Comparison of ENCODE assay signal across 22 mouse cellular contexts in the genomic region with DNA sequence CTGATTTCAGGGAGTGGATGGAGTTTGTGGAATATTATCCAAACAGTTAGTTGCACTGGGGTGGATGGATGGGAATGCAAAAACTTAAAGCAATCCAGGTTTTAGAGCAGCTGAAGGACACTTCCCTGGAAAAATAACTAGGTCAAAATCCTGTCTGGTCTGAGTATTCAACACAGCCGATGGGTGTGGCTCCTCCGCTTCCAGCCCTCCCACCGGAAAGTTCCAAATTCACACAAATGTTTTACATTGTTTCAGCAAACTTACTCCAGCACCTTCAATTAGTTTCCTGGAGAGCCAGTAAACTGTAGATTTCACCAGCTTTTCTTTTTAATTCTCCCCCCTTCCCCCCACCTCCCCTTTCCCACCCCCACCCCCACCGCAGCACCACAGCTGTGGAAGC. TPM values are rescaled to one million over a fixed set of nuclear protein-coding genes. Genes with fewer than 3 reads are reported as not detected.
DNase-seq lines count a peak whose midpoint lies in the region; ATAC-seq lines count a peak whose summit lies in the region.
"Had no signal": no experiment of that assay in that cellular context is flagged by ENCODE, and none has a peak within 500 bp of the region (broad histone marks: within the 10 kb centered on the region; RNA-seq: fewer than 3 reads in every experiment).

No protein-coding gene starts in this region.

- no peaks in the 10 kb centered on the region for H3K9me3 ChIP-seq in limb, embryonic 12.5 days
- no peaks in the 10 kb centered on the region for H3K9me3 ChIP-seq in limb, embryonic 10.5 days (replicated peaks)
- H3K9me3 ChIP-seq: forebrain, embryonic 10.5 days; liver, embryonic 13.5 days; lung, embryonic 15.5 days; midbrain, embryonic 15.5 days had no signal

- DNase-seq in heart, adult 9 months (ENCODE audit: low spot score in 2 of 2): peak; percentile 19 to 28
- no peak for DNase-seq in heart, postnatal 25 days (ENCODE audit: low spot score)
- DNase-seq in limb, embryonic 10.5 days (ENCODE audit: low spot score): no peak
- peak; percentile 60 for DNase-seq in ZHBTc4 (ENCODE audit: low read depth, low spot score)
- peak; percentile 25 for DNase-seq in heart, postnatal 4 days
- no peak for DNase-seq in layer of hippocampus, adult 8-10 months (ENCODE audit: low spot score in 2 of 2)
- DNase-seq: adrenal gland, postnatal 14 days; cerebellum, adult 11 months; cerebellum, postnatal 10 days; forebrain, postnatal 0 days; gastrocnemius, postnatal 10 days; left cerebral cortex, postnatal 4 days; liver, embryonic 13.5 days; thymus, adult 18-20 months; thymus, postnatal 4 days had no signal

- H3K27ac ChIP-seq in limb, embryonic 12.5 days: 0 out of 2 replicates have a peak overlapping the region, but pooled peaks have one; percentile 32
- no peak overlapping the region for H3K27ac ChIP-seq in limb, embryonic 10.5 days
- H3K27ac ChIP-seq: forebrain, embryonic 10.5 days; liver, embryonic 13.5 days; lung, embryonic 15.5 days; midbrain, embryonic 15.5 days had no signal

- ATAC-seq in limb, embryonic 12.5 days (ENCODE audit: insufficient number of reproducible peaks, insufficient read depth, low FRiP score, low TSS enrichment, low read depth): no peak
- ATAC-seq: forebrain, postnatal 0 days; midbrain, embryonic 15.5 days; Patski had no signal

- no peak overlapping the region for H3K4me2 ChIP-seq in limb, embryonic 12.5 days
- H3K4me2 ChIP-seq: liver, embryonic 13.5 days; lung, embryonic 15.5 days; midbrain, embryonic 15.5 days had no signal

- H3K36me3 ChIP-seq in limb, embryonic 12.5 days: no peaks in the 10 kb centered on the region
- H3K36me3 ChIP-seq in limb, embryonic 10.5 days: no peaks in the 10 kb centered on the region
- H3K36me3 ChIP-seq: forebrain, embryonic 10.5 days; liver, embryonic 13.5 days; lung, embryonic 15.5 days; midbrain, embryonic 15.5 days had no signal

- WGBS in limb, embryonic 12.5 days: 71% methylated on average over 4 of the region's 4 CpGs
- 89% methylated on average over 4 of the region's 4 CpGs for WGBS in limb, embryonic 10.5 days

- H3K9ac ChIP-seq in limb, embryonic 12.5 days (replicated peaks): no peak overlapping the region
- H3K9ac ChIP-seq: forebrain, postnatal 0 days; liver, embryonic 13.5 days; lung, embryonic 15.5 days; midbrain, embryonic 15.5 days had no signal

- intact Hi-C loops in heart, postnatal 25 days (cut with DNase I): loop anchor here (2.0 kb wide), 2 partner anchors 23 to 45 kb away; a partner anchor contains a TSS

- no peaks in the 10 kb centered on the region for H3K27me3 ChIP-seq in limb, embryonic 12.5 days
- no peaks in the 10 kb centered on the region for H3K27me3 ChIP-seq in limb, embryonic 10.5 days (ENCODE audit: low read depth, poor library complexity, severe bottlenecking)
- H3K27me3 ChIP-seq: liver, embryonic 13.5 days; lung, embryonic 15.5 days; midbrain, embryonic 15.5 days had no signal

- no peak overlapping the region for H3K4me3 ChIP-seq in limb, embryonic 12.5 days (replicated peaks)
- H3K4me3 ChIP-seq in limb, embryonic 10.5 days: no peak overlapping the region
- H3K4me3 ChIP-seq: forebrain, embryonic 10.5 days; liver, embryonic 13.5 days; lung, embryonic 15.5 days; midbrain, embryonic 15.5 days; myocyte had no signal

- H3K4me1 ChIP-seq in limb, embryonic 12.5 days (replicated peaks): peaks cover 29% of the 10 kb centered on the region
- peaks cover 5% of the 10 kb centered on the region; the same call in 1 of the 2 replicates for H3K4me1 ChIP-seq in limb, embryonic 10.5 days
- H3K4me1 ChIP-seq: forebrain, embryonic 10.5 days; liver, embryonic 13.5 days; lung, embryonic 15.5 days; midbrain, embryonic 15.5 days had no signal

RNA-seq across cellular contexts. Expression of a gene that starts 45.2 kb away (rescaled TPM):
- total RNA-seq in heart, postnatal 25 days (2021): 1 to 10 TPM; 9.0 to 9.6 TPM
- polyA plus RNA-seq in limb, embryonic 12.5 days (2016; fragmentation: Nextera tagmentation; extraction: Ambion mirVana): 16.1 and 18.6 TPM in 2 replicates
- 4.7 and 9.8 TPM in 2 replicates for polyA plus RNA-seq in limb, embryonic 10.5 days (2016; fragmentation: Nextera tagmentation; extraction: Ambion mirVana)
- total RNA-seq in heart, postnatal 4 days (2021): 10 to 100 TPM; 22.1 to 22.7 TPM
- total RNA-seq in layer of hippocampus, adult 8-10 months (2022): 10 to 100 TPM; 11.8 to 16.1 (median 14.9) TPM
- total RNA-seq: megakaryocyte-erythroid progenitor cell, adult 5-6 weeks had no signal

Comparison
In these comparisons a context has a peak if more than half of its experiments do, and no peak if none do; other contexts are left out.
1. DNase-seq: peak in heart, adult 9 months (2 of 2), ZHBTc4 (single experiment) and heart, postnatal 4 days (single experiment); none in heart, postnatal 25 days (single experiment), limb, embryonic 10.5 days (single experiment) and layer of hippocampus, adult 8-10 months (0 of 2).